Mouse (Mus musculus): ENCODE measurements around the gene Usp40.
A peak's percentile ranks its signal among the peaks of the same experiment; 100 is the strongest.

DNA sequence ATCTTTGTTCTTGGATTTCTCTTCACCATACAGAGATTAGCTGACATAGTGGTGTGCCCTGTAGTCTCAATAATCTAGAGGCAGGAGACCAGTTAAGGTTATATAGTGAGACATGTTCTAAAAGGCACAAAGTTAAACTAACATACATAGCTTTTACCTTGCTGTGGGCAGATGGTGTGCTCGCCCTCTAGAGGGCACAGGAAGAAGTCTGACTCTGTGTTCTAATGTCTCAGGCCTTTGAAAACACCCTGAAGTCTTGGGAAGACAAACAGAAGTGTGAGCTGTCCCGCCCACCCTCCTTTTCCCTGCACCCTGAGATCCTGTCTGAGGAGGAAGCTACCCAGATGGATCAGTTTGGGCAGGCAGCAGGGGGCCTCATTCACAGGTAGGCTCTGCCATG is 71.8 kb downstream of the Usp40 start:
- peak; percentile 65 for TF ChIP-seq CTCF (IDR thresholded peaks at IDR 0.05)
- no peak for TF ChIP-seq EP300 (IDR thresholded peaks at IDR 0.05)

All from lung, postnatal 0 days (tissue).